Mouse (Mus musculus): ENCODE measurements around the gene Ptdss2. TPM values are rescaled to one million over a fixed set of nuclear protein-coding genes. Genes with fewer than 3 reads are reported as not detected.

The Ptdss2 gene
- total RNA-seq (2014; rRNA removed; ENCODE audit: low replicate concordance) (22.3 and 35.5 TPM in 2 replicates), polyA plus RNA-seq (2015; fragmentation: Nextera tagmentation; extraction: Ambion mirVana) (54.8 and 56.9 TPM in 2 replicates)

DNA sequence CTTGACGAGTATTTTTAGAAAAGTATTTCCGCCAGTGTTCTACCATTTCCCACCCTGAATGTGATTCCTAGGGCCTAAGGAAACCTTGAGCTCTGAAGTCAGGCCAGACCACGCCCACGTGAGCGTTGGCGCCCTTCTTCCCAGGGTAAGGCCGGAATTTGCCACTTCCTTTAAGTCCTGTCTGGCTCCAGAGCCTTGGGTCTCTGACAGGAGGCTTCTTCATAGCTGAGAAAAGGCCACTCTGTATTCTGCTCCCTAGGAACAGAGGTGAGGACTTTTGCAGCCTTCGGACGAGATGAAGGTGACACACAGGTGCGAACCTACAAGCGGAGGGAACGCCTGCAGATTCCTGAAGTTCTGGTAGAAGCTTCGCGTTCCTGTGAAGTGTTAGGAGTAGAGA is at the start of gene Ptdss2:
Gene Ptdss2 (plus strand): TSS at position 138 of the 400 bp plus-strand sequence.
- Histone ChIP-seq H3K27ac (ENCODE audit: low read depth) (peak within 1 kb of the TSS; percentile 81), H3K4me2 (ENCODE audit: low read depth, low read length) (peak within 1 kb of the TSS; percentile 64), H3K4me3 (ENCODE audit: low read depth, low read length) (peak within 1 kb of the TSS; percentile 56), H3K9me3 (replicated peaks; ENCODE audit: control insufficient read depth, low read length) (no peaks in the 10 kb centered on the region), H3K4me1 (ENCODE audit: control insufficient read depth, insufficient read depth) (0 out of 2 replicates have a peak, but pooled peaks cover 7% of the 10 kb centered on the region), H3K9ac (replicated peaks; ENCODE audit: low read depth, low read length) (peak within 1 kb of the TSS; percentile 41; the same call in 1 of the 2 replicates), H3K36me3 (replicated peaks; ENCODE audit: control insufficient read depth, insufficient read depth, low read length) (no peaks in the 10 kb centered on the region), H3K27me3 (ENCODE audit: control insufficient read depth, insufficient read depth, low read length) (0 out of 2 replicates have a peak, but pooled peaks cover 5% of the 10 kb centered on the region)
- ATAC-seq (ENCODE audit: insufficient read depth, low read depth) (no peak), DNase-seq (ENCODE audit: low spot score) (no peak)
- 32% methylated on average over 14 of the region's 14 CpGs for WGBS
- no peak for TF ChIP-seq CTCF (IDR thresholded peaks at IDR 0.05; ENCODE audit: low read depth)
- TF ChIP-seq EP300 (IDR thresholded peaks at IDR 0.05; ENCODE audit: low read depth), result no peak

DNA sequence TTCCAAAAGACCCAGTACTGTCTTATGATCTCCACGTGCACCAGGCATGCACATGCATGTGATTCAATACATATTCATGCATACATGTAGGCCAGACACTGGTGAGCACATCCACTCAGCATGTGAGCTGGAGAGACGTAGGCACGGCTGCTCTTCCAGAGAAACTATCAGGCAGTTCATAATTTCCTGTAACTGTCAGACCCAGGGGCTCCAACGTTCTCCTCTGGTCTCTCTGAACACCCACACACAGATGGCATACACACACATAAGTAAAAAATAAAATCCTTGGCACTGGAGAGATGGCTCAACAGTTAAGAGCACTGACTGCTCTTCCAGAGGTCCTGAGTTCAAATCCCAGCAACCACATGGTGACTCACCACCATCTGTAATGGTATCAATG is 48.4 kb upstream of the Ptdss2 start:
- 71% methylated on average over 4 of the region's 4 CpGs for WGBS
- Histone ChIP-seq H3K9ac (replicated peaks; ENCODE audit: low read depth, low read length) (no peak overlapping the region), H3K4me1 (ENCODE audit: control insufficient read depth, insufficient read depth) (peaks cover 4% of the 10 kb centered on the region)

DNA sequence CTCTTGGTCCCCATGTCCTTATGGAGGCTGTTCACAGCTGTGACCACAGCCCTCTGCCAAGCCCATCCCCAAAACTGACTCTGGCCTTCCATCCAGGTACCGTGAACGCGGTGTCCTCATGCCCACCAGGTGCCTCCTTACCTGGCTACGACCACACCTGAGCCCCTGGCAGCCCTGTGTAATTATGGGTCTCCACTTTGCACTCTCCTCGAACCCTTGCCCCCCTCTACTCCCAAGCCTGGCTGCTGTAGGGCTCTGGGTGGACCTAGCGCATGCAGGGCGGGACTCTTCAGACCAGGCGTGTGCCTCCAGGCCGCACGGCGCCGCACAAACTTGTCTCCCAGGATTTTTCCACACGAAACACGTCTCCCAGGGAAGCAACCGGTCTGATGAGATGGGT is 44.3 kb upstream of the Ptdss2 start, which contains the start of gene Pkp3:
Gene Pkp3 (plus strand): TSS at position 378 of the 400 bp plus-strand sequence.
- Histone ChIP-seq H3K36me3 (replicated peaks; ENCODE audit: control insufficient read depth, insufficient read depth, low read length) (no peaks in the 10 kb centered on the region), H3K27ac (ENCODE audit: low read depth) (no peak within 1 kb of the TSS), H3K27me3 (ENCODE audit: control insufficient read depth, insufficient read depth, low read length) (peaks cover 23% of the 10 kb centered on the region), H3K4me3 (ENCODE audit: low read depth, low read length) (no peak within 1 kb of the TSS), H3K4me2 (ENCODE audit: low read depth, low read length) (no peak within 1 kb of the TSS), H3K4me1 (ENCODE audit: control insufficient read depth, insufficient read depth) (no peaks in the 10 kb centered on the region), H3K9me3 (replicated peaks; ENCODE audit: control insufficient read depth, low read length) (no peaks in the 10 kb centered on the region), H3K9ac (replicated peaks; ENCODE audit: low read depth, low read length) (no peak within 1 kb of the TSS)
- TF ChIP-seq EP300 (IDR thresholded peaks at IDR 0.05; ENCODE audit: low read depth) (no peak), CTCF (IDR thresholded peaks at IDR 0.05; ENCODE audit: low read depth) (no peak)
- 91% methylated on average over 15 of the region's 15 CpGs for WGBS
- DNase-seq (ENCODE audit: low spot score) (no peak), ATAC-seq (ENCODE audit: insufficient read depth, low read depth) (no peak)

More for the DNA sequence above, 48.4 kb upstream of the Ptdss2 start:
- H3K4me2 ChIP-seq (ENCODE audit: low read depth, low read length), result no peak overlapping the region
- H3K36me3 ChIP-seq (replicated peaks; ENCODE audit: control insufficient read depth, insufficient read depth, low read length), result no peaks in the 10 kb centered on the region
- no peak overlapping the region for H3K27ac ChIP-seq (ENCODE audit: low read depth)
- TF ChIP-seq EP300 (IDR thresholded peaks at IDR 0.05; ENCODE audit: low read depth) (no peak), CTCF (IDR thresholded peaks at IDR 0.05; ENCODE audit: low read depth) (no peak)
- H3K4me3 ChIP-seq (ENCODE audit: low read depth, low read length), result no peak overlapping the region
- no peak for ATAC-seq (ENCODE audit: insufficient read depth, low read depth)
- no peak for DNase-seq (ENCODE audit: low spot score)
- H3K27me3 ChIP-seq (ENCODE audit: control insufficient read depth, insufficient read depth, low read length), result peaks cover 37% of the 10 kb centered on the region
- no peaks in the 10 kb centered on the region for H3K9me3 ChIP-seq (replicated peaks; ENCODE audit: control insufficient read depth, low read length)

DNA sequence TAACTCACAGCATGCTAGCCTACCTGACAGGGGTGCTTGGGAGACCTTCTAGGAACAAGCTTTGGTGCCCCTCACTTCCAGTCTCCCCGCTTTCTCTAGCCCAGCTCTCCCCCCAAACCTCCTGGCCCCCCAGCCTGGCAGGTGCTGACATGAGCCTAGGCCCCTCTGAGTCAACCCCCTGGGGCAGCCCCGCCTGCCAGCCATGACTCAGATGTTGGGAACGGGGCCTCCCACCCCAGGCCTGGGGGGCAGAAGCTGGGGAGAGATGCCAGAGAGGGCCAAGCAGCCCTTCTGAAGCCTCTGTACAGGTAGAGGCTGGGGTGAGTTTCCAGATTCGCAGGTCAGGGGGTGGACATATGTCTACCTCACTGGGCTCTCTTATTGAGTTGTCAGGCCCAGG is 43.3 kb upstream of the Ptdss2 start:
- WGBS, result 78% methylated on average over 4 of the region's 4 CpGs
- Histone ChIP-seq H3K4me1 (ENCODE audit: control insufficient read depth, insufficient read depth) (no peaks in the 10 kb centered on the region), H3K36me3 (replicated peaks; ENCODE audit: control insufficient read depth, insufficient read depth, low read length) (no peaks in the 10 kb centered on the region), H3K27me3 (ENCODE audit: control insufficient read depth, insufficient read depth, low read length) (peaks cover 23% of the 10 kb centered on the region), H3K4me3 (ENCODE audit: low read depth, low read length) (no peak overlapping the region), H3K9ac (replicated peaks; ENCODE audit: low read depth, low read length) (no peak overlapping the region), H3K4me2 (ENCODE audit: low read depth, low read length) (no peak overlapping the region), H3K9me3 (replicated peaks; ENCODE audit: control insufficient read depth, low read length) (no peaks in the 10 kb centered on the region), H3K27ac (ENCODE audit: low read depth) (no peak overlapping the region)
- TF ChIP-seq CTCF (IDR thresholded peaks at IDR 0.05; ENCODE audit: low read depth) (no peak), EP300 (IDR thresholded peaks at IDR 0.05; ENCODE audit: low read depth) (no peak)
- ATAC-seq (ENCODE audit: insufficient read depth, low read depth), result no peak
- no peak for DNase-seq (ENCODE audit: low spot score)

DNA sequence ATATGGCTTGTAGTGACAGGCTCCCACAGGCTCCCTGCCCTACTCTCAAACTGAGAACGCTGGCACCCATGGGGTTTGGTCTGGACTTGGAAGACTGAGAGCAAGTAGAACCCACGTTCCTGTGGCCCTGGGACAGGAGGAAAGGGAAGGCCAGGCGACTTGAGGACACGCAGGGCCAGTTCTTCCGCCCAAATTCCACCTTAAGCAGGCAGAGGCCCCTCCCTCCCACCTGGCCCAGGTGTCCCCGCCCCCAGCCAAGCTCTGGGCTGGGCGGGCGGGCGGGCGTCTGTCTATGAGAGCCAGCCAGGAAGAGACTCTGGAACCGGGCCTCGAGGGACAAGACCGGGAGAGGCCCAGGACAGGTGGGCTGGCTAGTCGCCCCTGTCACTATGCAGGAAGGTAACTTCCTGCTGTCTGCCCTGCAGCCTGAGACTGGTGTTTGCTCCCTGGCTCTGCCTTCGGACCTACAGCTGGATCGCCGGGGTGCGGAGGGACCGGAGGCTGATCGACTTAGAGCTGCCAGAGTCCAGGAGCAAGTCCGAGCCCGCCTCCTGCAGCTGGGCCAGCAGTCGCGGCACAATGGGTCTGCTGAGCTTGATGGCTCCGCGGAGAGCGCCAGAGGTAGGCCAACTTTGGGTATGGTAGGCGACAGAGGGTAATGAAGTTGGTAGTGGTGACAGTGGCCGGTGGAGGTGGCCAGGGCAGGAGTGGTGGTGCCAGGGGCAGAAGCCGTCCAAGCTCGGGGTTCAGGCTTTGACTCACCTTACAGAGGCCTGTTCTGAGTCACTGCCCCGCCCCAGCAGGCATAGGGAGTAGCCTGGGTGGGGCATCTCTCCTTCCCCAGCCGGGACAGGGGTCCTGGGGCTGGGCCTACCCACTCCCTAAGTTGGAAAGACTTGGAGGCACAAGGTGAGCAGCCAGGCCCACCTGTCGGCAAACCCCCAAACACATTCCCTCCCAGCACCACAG is 42.4 kb upstream of the Ptdss2 start:
- DNase-seq (ENCODE audit: low spot score), result no peak

More for the DNA sequence above, 42.4 kb upstream of the Ptdss2 start:
- no peaks in the 10 kb centered on the region for H3K4me1 ChIP-seq (ENCODE audit: control insufficient read depth, insufficient read depth)
- H3K36me3 ChIP-seq (replicated peaks; ENCODE audit: control insufficient read depth, insufficient read depth, low read length), result no peaks in the 10 kb centered on the region
- TF ChIP-seq CTCF (IDR thresholded peaks at IDR 0.05; ENCODE audit: low read depth) (no peak), EP300 (IDR thresholded peaks at IDR 0.05; ENCODE audit: low read depth) (no peak)
- no peak overlapping the region for H3K27ac ChIP-seq (ENCODE audit: low read depth)
- no peak overlapping the region for H3K9ac ChIP-seq (replicated peaks; ENCODE audit: low read depth, low read length)
- peaks cover 23% of the 10 kb centered on the region for H3K27me3 ChIP-seq (ENCODE audit: control insufficient read depth, insufficient read depth, low read length)
- H3K9me3 ChIP-seq (replicated peaks; ENCODE audit: control insufficient read depth, low read length), result no peaks in the 10 kb centered on the region
- no peak overlapping the region for H3K4me2 ChIP-seq (ENCODE audit: low read depth, low read length)
- no peak overlapping the region for H3K4me3 ChIP-seq (ENCODE audit: low read depth, low read length)
- ATAC-seq (ENCODE audit: insufficient read depth, low read depth), result no peak
- WGBS, result 34% methylated on average over 34 of the region's 34 CpGs
